Mouse (Mus musculus): ENCODE data around the gene Mast4. TPM values are rescaled to one million over a fixed set of nuclear protein-coding genes. Genes with fewer than 3 reads are reported as not detected.

Mast4 gene
- polyA plus RNA-seq (2012; ENCODE audit: low replicate concordance) = 5.3 and 8.7 TPM in 2 replicates

DNA sequence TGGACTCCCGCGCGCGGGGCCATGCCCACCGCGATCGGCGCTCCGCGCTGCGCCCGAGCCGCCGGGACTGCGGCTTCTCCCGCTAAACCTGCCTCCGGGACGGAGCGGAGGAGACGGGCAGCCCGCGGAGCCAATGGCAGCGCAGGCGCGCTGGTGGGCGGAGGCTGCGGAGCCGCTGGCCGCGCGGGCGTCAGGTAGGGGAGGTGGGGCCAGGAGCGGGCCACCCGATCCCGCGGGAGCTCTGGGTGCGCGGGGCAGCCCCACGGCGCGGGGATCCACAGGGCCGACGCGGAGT is at the start of gene Mast4:
Mast4 (minus strand) TSS at position 106 of the 295 bp plus-strand sequence.

DNA sequence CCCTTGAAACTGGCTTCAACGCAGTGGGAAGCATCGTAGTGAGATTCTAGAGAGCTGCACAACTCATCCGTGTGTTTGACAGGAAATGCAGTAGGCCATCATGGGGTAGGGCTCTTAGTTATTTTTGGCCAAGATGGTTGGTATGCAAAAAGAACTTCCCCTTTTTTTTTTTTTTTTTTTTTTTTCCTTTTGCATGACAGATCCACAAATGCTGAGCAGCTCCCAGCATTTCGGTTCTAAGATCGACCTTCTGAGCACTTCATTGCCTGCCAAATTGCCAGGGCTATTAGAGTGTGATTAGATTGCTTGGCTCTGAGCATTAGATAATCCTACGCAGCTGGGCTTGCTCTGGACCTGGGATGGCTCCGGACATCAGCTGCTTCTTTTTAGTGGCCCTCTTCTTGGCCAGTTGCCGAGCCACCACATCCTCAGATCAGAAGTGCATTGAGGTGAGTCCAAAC is 640.9 kb downstream of the Mast4 start, which contains the start of gene Cd180:
Cd180 (plus strand) TSS at position 218 of the 461 bp plus-strand sequence.

